Mouse (Mus musculus) naive thymus-derived CD4-positive, alpha-beta T cell, adult 2 months (primary cell): ENCODE measurements at regions not wholly inside any gene's neighbourhood (a gene's known extent, or its start where the extent isn't known, plus 50 kb on each side); places are given as distances from the start of the nearest gene placed in this dataset.

Experiments
- DNase-seq: peaks from one replicate; pipeline ENCODE4 v3.0.0-alpha.2; 2011; ENCODE audit warnings: low read depth

DNA sequence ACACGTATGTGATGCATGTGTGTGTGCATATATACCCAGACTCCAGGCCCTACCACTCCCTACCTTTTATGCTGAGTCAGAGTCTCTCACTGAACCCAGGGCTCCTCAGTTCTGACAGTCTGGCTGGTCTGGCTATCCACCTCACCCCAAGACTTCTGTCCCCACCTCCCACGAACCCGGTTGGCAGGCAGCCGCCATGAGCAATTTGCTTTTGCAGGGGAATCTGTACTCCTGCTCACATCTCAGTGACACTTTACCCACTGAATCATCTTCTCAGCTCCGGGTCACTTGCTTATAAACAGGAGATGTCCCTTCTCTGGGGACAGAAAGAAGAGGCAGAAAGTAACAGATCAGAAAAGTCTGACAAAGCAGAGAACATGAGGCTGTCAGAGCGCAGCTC, 193.0 kb downstream of the Cdc5l start:
- DNase-seq, result no peak

DNA sequence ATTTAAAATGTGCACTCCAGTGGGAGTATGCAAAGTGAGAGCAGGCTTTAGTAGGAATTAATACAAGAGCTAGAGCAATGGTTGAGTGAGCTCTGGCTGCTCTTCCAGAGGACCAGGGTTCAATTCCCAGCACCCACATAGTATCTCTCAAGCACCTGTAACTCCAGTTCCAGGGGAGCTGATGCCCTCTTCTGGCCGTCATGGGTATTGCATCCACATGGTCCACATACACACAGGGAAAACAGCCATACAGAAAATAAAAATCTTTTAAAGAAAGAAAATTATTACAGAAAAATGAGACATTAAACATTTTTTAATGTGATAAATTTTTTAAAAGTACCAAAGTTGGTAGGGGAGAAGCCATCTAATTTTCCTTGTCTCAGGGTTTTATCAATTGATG, 196.3 kb downstream of the Cdc5l start:
- no peak for DNase-seq

DNA sequence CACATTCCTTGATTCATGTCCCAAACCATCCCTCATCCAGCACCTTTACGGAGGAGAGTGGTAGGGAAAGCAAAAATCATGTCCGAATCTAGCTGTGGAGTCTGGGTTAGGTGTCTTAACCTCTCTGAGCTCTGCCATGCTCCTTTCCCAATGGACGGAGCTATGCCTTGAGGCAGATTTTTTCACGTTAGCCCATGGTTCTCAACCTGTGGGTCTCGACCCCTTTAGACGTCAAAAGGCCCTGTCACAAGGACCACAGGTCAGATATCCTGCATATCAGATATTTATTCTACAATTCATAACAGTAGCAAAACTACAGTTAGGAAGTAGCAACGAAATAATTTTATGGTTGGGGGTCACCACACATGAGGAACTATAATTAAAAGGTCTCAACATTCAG, 198.1 kb downstream of the Cdc5l start:
- DNase-seq, result no peak

DNA sequence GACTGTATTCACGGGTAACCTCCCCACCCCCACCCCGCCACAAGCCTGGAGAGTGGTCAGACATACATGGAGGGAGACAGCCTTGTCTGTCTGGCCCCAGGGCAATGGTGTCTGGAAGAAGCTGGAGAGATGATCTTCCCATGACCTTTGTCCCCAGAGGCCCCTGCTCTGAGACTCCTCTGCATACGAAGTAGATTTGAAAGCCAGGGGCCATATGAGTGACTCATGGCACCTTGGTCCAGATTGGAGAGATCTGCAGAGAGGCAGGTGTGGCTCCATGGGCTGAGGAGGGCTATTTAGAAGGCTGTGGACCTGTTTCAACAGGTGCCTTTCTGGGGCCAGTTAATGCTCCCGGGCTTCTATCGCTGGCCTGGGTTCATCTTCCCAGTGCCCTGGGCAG, 200.7 kb downstream of the Cdc5l start:
- DNase-seq, result no peak

DNA sequence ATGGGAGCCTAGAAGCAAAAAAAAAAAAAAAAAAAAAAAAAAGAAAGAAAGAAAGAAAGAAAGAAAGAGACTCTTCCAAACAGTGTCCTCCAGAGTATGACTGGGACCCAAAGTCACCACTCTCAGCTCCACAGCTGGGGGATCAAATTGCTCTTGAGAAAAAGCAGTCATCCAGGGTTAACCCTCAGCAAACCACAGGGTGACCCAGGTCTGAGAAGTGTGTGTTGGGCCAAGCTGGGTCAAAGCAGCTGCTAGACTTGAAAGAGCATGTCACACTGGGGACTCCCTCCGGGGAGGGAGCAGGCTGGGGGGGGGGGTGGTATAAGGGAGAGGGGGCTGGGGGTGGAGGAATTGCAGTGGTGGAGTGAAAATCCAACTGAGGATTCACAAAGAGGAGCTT, 206.3 kb downstream of the Cdc5l start:
- no peak for DNase-seq

DNA sequence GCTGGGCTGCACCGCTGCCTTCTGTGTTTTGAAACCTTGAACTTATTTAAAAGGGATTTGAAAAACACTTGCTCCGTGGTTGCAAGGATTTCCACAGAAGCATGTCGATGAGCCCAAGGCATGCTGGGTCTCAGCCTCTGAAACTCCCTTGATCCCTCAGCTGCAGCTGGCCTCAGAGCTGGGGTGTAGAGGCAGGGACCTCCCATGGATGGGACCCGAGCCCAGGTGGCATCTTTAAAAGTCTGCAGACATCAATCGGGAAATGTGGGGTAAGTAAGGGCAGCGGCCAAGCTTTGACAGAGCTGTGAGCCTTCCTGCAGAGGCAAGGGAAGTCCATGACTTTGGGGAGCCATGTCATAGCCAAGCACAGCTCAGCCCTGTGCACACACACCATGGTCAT, 207.1 kb downstream of the Cdc5l start:
- no peak for DNase-seq

DNA sequence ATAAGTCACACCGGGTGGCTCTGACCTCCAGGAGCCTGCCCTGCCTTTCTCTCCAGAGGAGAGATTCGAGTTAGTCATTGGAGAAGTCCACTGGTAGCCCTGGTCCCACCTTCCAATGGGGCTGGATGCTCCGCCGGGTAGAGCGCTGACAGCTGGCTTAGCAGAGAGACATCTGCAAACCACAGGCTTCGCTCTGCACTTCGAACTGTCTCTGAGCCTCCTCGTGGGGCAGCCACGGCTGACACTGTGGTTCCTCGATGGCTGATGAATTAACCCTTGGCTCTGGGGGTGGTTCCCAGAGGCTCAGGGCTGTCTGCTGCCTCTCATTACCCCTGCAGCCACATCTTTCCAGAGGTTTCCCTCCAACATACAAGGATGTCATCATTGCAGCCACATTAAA, 211.9 kb downstream of the Cdc5l start:
- no peak for DNase-seq

DNA sequence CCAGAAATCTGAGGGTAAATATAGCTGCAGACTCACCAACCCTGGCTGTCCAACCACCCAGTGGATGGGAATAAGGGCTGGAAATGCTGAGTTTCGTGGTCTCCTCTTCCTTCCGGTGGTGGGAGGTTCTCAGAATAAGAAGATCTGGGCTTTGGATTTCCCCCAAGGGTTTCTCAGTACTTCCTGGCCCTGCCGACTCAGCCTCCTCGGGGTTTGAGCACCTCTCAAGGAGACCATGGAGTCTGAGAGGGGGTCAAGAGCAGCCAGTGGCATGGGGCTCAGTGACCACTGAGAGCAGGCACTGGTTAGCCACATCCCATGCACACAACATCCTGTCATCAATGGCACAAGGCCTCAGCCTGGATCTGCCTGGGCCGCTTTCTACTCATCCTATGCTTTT, 216.4 kb downstream of the Cdc5l start:
- DNase-seq, result no peak

DNA sequence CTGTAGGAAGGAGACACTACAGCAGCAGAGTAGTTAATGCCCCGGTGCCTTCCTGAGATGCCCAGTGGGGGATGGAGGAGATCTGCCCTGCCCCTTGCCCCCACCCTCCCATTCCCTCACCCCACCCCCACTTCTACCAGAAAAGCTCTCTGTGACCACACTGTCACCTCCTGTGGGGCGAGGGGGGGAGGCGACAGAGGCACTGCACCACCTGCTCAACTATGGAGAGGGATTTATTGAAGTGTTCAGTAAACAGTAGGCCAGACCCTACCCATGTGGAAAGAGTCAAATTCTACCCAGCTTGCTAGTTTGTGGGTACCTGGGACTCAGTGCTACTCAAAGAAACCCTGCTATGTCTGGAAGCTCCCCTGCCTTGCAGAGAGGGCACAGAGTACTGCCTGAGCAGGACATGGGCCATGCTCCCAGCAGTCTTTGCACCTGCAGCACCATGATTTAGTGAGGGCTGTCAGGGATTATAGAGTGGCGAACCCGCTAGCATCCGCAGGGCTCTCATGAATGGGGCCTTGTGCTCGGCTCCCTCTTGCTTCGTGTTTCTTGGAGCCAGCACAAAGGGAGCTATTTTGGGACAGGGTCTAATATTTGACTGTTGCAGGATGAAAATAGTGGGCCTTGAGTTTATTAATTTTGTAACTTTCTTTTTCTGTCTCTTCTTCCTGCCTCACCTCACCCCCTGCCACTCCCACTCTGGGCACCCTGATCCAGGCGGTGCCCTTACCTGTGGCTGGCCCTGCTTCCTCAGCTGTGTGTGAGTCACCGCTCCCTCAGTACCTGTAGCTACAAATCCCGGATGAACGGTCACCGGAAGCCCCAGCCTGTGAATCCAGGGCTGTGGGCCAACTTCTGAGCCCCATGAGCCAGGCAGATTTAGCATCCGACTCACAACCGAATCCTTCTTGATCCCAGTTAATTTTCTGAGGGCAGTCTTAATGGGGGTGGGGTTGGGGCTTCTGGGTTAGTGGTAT, 218.2 kb downstream of the Cdc5l start:
- DNase-seq, result no peak

DNA sequence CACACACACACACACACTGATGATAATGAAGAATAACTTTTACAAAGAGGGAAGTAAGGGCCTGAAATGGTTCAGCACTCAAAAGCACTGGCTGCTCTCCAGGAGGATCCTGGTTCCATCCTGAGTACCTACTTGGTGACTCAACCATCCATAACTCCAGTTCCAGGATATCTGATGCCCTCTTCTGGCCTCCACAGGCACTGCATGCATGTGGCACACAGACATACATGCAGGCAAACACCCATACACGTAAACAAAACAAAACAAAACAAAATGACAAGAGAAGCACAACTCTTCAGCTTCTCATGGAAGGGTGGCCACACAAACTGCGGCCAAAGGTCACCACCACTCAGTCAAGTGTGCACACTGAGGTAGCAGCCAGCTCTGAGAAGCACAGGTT, 222.6 kb downstream of the Cdc5l start:
- no peak for DNase-seq

DNA sequence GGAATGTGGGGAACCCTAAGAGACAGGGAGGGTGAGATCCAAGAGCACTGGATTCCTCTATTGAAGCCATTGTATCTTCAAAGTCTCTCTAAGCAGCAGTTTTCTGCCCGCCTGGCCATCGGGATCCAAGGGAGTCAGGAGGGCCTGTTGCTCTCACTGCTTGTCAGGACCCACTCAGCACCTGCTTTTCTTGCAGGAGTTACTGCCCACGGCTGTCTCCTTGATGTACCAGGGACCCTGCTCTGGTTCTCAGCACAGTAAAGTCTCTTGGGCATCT, 224.2 kb downstream of the Cdc5l start:
- no peak for DNase-seq

DNA sequence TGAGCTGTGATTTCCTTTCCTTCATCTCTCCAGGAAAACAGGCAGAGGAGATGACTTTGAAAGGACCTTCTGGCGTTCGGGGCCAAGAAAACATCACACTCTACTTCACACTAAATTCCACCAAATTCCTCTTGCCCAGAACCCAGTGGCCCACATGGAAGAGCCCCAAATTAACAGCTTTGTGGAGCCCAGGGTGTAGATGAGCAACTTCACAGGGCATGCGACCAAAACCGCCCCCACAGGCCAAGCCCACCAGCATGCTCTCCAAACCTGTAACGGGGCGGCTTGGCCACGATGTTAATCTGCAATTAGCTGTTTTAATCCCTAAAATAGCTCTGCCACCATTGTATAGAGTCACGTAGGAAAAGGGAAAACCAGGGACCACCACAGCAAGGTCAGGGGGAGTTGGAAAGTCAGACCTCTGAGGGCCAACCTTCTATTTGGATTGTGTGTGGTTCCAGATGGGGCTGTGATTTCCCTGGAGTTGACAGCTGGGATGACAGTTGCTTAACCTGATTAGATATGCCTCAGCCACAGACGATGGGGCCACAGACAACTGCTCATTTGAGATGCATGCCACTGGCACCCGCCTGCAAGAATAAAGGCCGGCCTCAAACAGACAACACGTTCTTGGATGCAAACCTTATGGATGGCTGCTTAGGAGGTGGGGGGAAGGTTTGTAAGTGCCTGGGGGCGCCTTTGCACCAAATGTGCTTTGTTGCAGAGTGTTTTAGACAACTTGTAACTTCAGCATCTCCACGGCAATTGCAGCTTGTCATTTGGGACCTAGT, 224.7 kb downstream of the Cdc5l start:
- DNase-seq, result no peak

DNA sequence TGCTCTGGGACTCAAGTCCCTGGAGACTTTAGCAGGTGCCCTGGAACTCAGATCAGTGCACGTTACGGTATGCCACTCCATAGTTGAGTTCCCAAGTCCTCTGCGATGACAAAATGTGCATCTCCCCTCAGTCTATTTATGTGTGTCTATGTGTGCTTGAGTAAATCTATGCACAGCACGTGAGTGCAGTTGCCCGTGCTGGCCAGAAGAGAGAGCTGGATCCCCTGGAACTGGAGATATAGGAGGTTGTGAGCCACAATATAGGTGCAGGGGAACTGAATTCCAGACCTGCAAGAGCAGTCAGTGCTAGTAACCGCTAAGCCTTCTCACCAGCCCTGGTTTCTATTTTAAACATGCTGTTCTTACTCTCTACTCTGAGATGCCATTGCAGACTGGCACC, 237.8 kb downstream of the Cdc5l start:
- DNase-seq, result no peak

DNA sequence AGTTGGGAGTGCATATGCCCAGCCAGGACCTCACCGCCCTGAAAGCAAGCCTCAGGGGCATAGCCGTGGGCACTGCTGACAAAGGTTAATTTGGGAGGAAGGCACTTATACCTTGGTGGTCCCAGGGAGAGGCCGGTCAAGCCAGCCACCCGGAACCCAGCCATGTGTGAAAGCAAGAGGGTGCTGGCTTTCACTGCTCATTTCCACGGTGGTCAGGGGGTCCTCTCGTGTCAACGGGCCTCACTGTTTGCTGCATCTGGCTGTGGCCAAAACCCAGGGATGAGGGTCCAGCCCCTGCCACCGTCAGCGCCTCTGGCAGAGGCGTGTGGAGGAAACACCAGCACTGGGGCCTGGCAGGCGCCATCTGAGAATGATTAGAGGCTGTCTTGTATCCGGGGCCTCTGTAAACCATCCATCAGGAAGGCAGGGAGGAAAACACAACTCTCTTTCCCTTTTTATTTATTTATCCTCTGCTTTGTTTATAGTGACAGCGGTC, 238.7 kb downstream of the Cdc5l start:
- no peak for DNase-seq

DNA sequence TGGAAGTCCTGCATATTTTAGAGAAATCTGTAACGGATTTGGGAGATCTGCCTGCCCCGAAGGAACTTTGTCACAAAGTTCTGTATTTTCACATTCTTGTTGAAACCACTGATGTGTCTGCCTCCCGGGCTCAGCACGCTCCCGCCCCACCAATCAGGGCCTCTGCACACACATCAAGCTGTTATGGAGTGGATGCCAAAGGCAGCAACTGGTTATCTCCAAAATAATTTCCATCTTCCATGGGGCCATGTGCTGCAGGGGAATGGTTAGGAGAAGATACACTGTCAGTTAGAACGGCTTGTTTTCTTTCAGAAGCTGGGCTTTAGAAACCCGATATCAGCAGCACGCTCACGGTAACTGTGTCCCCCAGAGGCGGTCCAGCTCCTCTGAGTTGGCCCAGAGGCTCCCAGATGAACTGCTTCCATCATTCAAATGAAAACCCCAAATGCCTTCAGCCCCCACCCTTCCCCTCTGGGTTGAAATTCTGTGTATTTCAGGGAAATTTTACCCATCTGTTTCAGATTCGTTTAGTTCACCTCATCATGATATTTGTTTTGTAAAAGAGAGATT, 240.0 kb downstream of the Cdc5l start:
- no peak for DNase-seq

DNA sequence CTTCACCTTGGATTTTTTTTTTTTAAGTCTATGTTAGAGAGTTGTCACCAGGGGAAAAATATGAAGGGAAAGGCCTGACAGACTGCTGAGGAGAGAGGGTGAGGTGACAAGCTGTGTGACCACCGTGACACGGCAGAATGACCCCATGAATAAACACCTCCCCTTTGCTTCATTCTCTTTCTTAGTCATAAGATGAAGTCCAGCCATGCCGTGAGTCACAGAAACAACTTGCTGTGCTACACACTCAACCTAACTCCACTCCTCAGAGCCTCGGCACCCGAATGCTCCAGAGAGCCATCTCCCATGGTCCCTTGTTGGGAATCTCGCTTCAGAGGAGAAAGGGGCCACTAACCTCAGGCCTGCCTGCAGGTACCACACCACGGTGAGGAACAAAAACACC, 246.1 kb downstream of the Cdc5l start:
- no peak for DNase-seq

DNA sequence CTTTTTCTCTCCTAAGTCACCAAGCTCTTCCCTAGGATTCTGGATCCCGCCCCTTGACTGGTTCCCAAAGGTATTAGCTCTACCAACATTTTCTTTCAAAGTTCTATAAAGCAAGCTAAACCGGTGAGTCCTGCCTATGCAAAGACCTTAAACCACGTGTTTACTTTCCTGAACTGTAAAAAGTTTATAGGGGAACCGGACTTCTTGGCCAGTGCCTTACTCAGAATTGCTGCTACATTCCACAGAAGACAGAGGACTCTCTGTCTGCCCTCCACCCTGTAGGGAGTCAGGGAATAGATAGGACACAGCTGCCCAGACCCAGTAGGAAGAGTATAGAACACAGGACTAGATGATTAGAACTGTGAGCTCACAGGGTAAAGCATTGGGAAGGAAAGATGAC, 257.2 kb downstream of the Cdc5l start:
- no peak for DNase-seq

DNA sequence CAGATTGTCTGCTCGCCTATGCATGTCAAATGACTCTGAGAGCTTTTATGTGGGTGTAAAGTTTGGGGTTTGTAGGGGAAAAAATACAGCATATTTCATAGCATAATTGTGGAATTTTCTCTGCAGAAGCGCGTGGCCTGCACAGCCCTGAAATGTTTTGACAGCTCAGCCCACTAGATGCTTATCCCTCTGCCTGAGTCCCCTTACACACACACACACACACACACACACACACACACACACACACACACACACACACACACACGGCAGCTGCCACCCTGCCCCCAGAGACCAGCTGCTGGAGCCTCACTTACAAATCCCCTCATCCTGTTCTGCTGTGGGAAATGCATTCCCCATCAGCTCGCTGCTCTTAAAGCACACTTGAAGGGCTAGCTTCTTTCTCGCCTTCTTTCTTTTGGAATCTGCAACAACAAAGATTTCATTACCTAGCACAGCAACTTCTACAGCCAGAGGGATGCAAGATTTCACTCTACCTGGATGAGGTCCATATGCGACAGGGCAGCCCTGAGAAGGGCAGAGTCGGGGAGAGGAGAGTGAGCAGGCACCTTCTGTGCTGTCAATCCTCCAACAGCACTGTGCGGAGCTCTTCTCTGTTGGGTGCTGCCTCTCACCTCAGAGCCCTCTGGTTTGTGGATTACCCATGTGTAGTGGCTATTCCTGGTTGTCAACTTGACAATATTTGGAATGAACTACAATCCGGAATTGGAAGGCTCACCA, 264.1 kb downstream of the Cdc5l start:
- DNase-seq, result no peak
